Mouse (Mus musculus) thymus, postnatal 10 days (tissue): Measurements from ENCODE around the gene Gp9.

Experiments used
- DNase-seq, 2 experiments: peaks; one replicate each; pipeline ENCODE4 v3.0.0; 2021; ENCODE audit warnings: low spot score in 2 of 2

The Gp9 gene

DNA sequence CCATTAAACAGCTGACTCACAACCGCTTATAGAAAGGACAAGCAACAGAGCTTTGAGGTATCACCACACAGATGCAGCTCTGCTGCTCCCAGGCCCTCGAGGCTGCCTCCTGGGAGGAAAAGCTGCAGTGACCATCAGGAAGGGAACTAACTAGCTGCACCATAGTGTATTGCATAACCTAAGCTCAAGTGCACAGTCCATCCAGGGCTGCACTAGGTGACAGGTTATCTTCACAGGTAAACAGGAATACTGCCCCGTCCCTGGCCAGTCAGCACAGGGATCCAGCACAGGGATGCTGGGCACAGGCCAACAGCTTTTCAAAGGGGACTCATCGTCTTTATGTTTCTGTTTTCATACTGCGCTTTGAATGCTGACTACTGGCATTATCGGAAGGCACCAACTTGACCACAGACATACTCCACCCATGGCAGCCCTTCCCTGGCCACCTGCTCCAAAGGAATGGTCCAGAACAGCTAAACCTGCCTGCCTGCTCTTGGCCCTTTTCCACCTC, 31.8 kb downstream of the Gp9 start:
- DNase-seq, result no peak

- no peak for DNase-seq
These were observed 32.4 kb downstream of the Gp9 start for GRCm38 (mm10) chr6:87810311-87810710.

DNA sequence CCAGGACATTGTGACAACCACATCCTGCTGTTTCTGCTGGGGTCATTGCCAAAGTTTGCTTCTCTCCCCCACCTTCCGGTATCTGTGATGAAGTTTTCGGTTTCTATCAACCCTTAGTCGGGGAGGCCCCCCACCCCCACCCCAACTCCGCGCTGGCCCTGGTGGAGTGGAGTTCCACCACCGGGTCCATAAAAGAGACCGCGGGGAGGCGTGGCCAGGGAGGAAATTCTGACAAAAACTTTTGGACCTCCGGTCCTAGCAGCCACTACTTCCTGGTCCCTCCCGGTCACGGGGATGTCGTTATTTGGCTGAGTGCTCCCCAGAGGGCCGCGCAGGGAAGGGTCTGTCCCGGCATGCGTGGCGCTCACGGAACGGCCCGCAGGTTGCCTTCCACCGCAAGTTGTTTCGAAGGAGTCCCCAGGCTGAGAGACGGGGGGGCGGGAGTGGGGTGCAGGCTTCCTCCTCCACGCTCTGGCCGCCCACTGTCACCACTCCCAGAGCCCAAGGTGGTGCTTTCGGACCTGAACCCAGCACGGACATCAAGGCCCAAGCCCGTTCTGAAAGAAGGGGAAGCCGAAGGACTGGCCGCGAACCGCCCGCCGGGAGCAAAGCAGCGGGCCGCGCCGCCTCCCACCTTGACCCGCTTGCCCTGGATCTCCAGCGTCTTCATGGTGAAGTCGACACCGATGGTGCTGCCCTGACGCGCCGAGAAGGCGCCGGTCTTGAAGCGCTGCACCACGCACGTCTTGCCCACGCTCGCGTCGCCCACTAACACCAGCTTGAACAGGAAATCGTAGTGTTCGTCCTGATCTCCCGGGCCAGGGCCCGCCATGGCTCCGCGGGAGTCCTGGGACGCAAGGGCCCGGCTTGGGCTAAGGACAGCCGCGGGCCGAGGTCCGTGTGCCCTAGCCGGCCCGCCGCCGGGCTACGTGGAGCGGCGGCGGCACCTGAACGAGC, 33.1 kb downstream of the Gp9 start:
- peak; percentile 33 to 42 for DNase-seq

GRCm38 (mm10) chr6:87811675-87812338, 33.9 kb downstream of the Gp9 start, which contains the start of gene Rab43:
Gene Rab43, minus strand, starts transcription at chr6:87812164.
- DNase-seq, result peak; percentile 86 to 89

DNA sequence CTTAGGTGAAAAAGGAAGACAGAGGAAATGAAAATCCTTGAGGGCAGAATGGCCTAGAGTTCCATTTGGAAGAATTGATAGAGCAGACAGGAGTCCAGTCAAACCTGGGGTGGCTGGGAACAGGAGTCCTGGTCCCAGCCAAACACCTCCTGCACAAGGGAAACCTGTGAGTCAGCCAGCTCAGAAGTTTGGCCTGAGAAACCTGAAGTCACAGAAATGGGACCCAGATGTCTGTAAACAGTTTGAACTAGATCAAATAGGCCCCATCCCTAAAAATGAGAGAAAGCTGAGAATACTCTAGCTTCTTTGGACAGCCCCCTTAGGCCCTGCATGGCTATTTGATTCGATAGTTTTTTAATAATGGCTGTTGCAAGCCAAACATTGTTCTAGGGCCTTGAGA, 34.8 kb downstream of the Gp9 start:
- DNase-seq, result no peak

DNA sequence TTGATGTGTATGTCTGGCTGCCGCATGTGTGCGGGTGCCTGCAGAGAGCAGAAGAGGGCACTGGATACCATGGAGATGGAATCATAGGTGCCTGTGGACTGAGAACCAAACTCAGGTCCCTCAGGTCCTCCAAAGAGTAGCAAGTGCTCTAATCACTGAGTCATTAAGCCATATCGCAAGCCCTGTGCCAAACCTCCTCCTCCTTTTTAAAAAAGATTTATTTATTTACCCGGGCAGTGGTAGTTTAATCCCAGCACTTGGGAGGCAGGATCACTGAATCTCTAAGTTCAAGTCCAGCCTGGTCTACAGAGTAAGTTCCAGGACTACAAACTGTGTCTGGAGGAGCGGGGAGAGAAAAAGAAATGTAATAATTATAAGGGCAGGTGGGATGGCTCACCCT, 36.6 kb downstream of the Gp9 start:
- DNase-seq, result no peak

DNA sequence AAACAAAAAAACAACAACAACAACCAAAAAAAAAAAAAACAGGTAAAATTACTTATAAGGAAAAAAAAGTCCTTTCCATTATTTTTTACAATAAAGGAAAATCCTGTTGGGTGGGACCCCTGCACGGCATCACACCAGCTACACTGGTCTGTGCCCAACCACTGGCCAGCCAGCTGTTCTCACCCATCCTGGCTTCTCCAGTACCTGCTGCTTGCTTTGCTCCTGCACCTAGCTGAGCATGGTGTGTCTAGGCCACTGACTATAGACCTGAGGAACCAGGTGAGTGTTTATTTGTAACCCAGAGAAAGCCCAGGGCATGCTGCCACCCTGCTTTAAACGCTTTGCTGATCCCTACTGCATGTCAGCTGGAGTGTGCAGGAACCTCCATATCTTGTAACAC, 42.5 kb downstream of the Gp9 start:
- DNase-seq, result no peak
